Mouse (Mus musculus): ENCODE results near the gene Naaladl2.

DNA sequence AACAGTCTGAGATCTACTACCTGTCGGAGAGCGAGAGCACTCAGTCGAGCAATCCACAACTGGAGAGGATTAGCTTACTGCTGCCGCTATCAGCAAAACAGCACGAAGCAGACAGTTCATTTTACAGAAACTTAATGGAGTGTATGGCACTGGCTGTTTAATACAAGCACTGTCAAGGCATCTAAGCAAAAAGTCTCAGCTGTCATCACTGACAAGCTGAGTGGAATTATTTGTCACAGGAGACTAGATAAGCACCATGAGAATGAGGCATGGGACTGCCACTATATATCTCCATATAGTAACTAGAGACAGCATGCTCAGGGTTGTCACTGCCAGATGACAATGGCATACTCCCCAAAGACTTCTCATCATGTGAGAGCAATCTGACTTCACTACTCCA lies 124.1 kb downstream of the Naaladl2 start:
- no peak for TF ChIP-seq CTCF (IDR thresholded peaks at IDR 0.05)
- no peak for TF ChIP-seq EP300 (IDR thresholded peaks at IDR 0.05)
